Mouse (Mus musculus): ENCODE measurements around the gene Cux2. TPM values are rescaled to one million over a fixed set of nuclear protein-coding genes. Genes with fewer than 3 reads are reported as not detected.

Cux2 gene
- total and polyA plus RNA-seq, 3 experiments: 1.4 to 3.5 TPM; not detected in 1

DNA sequence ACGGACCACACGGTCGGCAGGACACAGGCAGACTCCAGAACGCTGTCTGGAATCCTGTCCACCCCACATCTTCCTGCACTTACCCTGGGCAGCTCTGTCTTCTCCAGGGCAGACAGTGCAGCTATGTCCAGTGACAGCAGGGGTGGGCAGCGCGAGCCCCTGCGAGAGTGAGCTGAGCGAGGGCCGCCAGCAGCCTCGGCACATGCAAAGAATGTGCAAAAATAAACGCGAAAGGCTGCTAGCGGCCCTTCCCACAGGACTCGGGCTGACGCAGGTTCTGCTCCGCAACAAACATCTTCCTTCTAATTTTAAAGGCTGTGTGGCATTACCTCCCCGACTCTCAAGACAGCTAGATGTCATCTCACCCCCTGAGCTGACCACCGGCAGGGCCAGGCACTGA is 47.8 kb downstream of the Cux2 start:
- Histone ChIP-seq H3K4me3 (ENCODE audit: control insufficient read depth in 1 of 2, insufficient read depth in 1 of 2, low read depth in 2 of 2, low read length in 2 of 2) (no peak overlapping the region), H3K9me3 (replicated peaks; ENCODE audit: insufficient read depth, low read length) (no peaks in the 10 kb centered on the region), H3K27me3 (ENCODE audit: control insufficient read depth in 1 of 2, insufficient read depth in 2 of 2, low read length in 2 of 2) (no peaks in the 10 kb centered on the region), H3K79me2 (ENCODE audit: control insufficient read depth, insufficient read depth, low read length, poor library complexity) (no peaks in the 10 kb centered on the region), H3K9ac (ENCODE audit: control insufficient read depth, low read depth, low read length, poor library complexity, severe bottlenecking) (no peak overlapping the region), H3K36me3 (ENCODE audit: control insufficient read depth in 1 of 2, insufficient read depth in 2 of 2, low read length in 2 of 2) (no peaks in the 10 kb centered on the region), H3K27ac (ENCODE audit: control insufficient read depth, low read depth, low read length) (no peak overlapping the region), H3K4me1 (ENCODE audit: control insufficient read depth in 1 of 2, insufficient read depth in 2 of 2, low read length in 2 of 2) (peaks cover 0 to 5% of the 10 kb centered on the region in 2 experiments; a peak in 2 of 4 replicates)
- TF ChIP-seq KAT2A (conservative IDR thresholded peaks at IDR 0.05; ENCODE audit: low read depth, low read length) (no peak), POLR2AphosphoS2 (IDR thresholded peaks at IDR 0.05; ENCODE audit: low read length) (no peak), RCOR1 (IDR thresholded peaks at IDR 0.05; ENCODE audit: low read depth, low read length) (no peak), SMC3 (IDR thresholded peaks at IDR 0.05; ENCODE audit: low read depth, low read length) (no peak), ZKSCAN1 (IDR thresholded peaks at IDR 0.05; ENCODE audit: low read depth, low read length) (no peak), MYC (IDR thresholded peaks at IDR 0.05; ENCODE audit: low read depth, low read length) (no peak), ZC3H11A (IDR thresholded peaks at IDR 0.05; ENCODE audit: low read depth, low read length) (no peak), GABPA (IDR thresholded peaks at IDR 0.05; ENCODE audit: low read depth, low read length) (no peak), HCFC1 (IDR thresholded peaks at IDR 0.05; ENCODE audit: low read depth, low read length) (no peak), POLR2AphosphoS5 (IDR thresholded peaks at IDR 0.05; ENCODE audit: borderline replicate concordance, low read depth, low read length) (no peak), E2F4 (IDR thresholded peaks at IDR 0.05; ENCODE audit: borderline replicate concordance, low read depth, low read length) (no peak), TBP (IDR thresholded peaks at IDR 0.05; ENCODE audit: low read depth, low read length) (no peak), ETS1 (IDR thresholded peaks at IDR 0.05; ENCODE audit: low read depth, low read length) (no peak), MAZ (IDR thresholded peaks at IDR 0.05; ENCODE audit: low read depth, low read length) (no peak), TCF12 (IDR thresholded peaks at IDR 0.05; ENCODE audit: low read depth, low read length) (no peak), JUND (IDR thresholded peaks at IDR 0.05; ENCODE audit: low read depth, low read length) (no peak), ELF1 (IDR thresholded peaks at IDR 0.05; ENCODE audit: low read depth, low read length) (no peak), BHLHE40 (IDR thresholded peaks at IDR 0.05; ENCODE audit: borderline replicate concordance, low read depth, low read length) (no peak), USF1 (IDR thresholded peaks at IDR 0.05; ENCODE audit: low read depth, low read length) (no peak)
- no peak for DNase-seq (ENCODE audit: low read depth, low spot score)

DNA sequence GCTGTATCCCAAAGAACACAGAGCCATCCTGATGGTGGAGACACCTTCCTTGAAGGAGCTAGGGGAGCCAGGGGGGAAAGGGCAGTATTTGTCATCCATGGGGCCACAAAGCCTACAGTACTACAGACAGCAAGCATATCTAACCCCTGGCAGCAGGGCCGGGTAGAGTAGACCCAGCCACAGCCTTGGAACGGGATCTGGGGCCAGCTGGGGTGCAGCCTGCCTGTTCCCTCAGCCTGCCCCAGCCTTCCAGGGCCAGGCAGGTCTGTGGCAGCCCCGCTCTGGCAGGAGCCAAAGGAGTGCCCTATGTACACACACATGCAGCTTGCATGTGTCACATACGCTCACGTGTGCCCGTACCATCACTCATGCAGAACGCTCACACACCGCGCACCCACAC is 48.6 kb downstream of the Cux2 start:
- H3K9me3 ChIP-seq (replicated peaks; ENCODE audit: insufficient read depth, low read length): no peaks in the 10 kb centered on the region
- no peak overlapping the region for H3K4me3 ChIP-seq (ENCODE audit: control insufficient read depth in 1 of 2, insufficient read depth in 1 of 2, low read depth in 2 of 2, low read length in 2 of 2)
- no peaks in the 10 kb centered on the region for H3K27me3 ChIP-seq (ENCODE audit: control insufficient read depth in 1 of 2, insufficient read depth in 2 of 2, low read length in 2 of 2)
- no peaks in the 10 kb centered on the region for H3K79me2 ChIP-seq (ENCODE audit: control insufficient read depth, insufficient read depth, low read length, poor library complexity)
- peaks cover 0 to 9% of the 10 kb centered on the region in 2 experiments; a peak in 2 of 4 replicates for H3K4me1 ChIP-seq (ENCODE audit: control insufficient read depth in 1 of 2, insufficient read depth in 2 of 2, low read length in 2 of 2)
- H3K36me3 ChIP-seq (ENCODE audit: control insufficient read depth in 1 of 2, insufficient read depth in 2 of 2, low read length in 2 of 2): peaks cover 0 to 2% of the 10 kb centered on the region in 2 experiments; a peak in 1 of 4 replicates
- no peak for DNase-seq (ENCODE audit: low read depth, low spot score)
- no peak overlapping the region for H3K27ac ChIP-seq (ENCODE audit: control insufficient read depth, low read depth, low read length)
- H3K9ac ChIP-seq (ENCODE audit: control insufficient read depth, low read depth, low read length, poor library complexity, severe bottlenecking): no peak overlapping the region
- no peak for TF ChIP-seq MYB (IDR thresholded peaks at IDR 0.05; ENCODE audit: low read depth, low read length)
- no peak for TF ChIP-seq SIN3A (IDR thresholded peaks at IDR 0.05; ENCODE audit: low read length)
- TF ChIP-seq TBP (IDR thresholded peaks at IDR 0.05; ENCODE audit: low read depth, low read length): no peak
- no peak for TF ChIP-seq ETS1 (IDR thresholded peaks at IDR 0.05; ENCODE audit: low read depth, low read length)
- TF ChIP-seq E2F4 (IDR thresholded peaks at IDR 0.05; ENCODE audit: borderline replicate concordance, low read depth, low read length): no peak
- no peak for TF ChIP-seq HCFC1 (IDR thresholded peaks at IDR 0.05; ENCODE audit: low read depth, low read length)
- no peak for TF ChIP-seq RCOR1 (IDR thresholded peaks at IDR 0.05; ENCODE audit: low read depth, low read length)
- no peak for TF ChIP-seq MYC (IDR thresholded peaks at IDR 0.05; ENCODE audit: low read depth, low read length)
- TF ChIP-seq UBTF (IDR thresholded peaks at IDR 0.05; ENCODE audit: borderline replicate concordance, insufficient read depth, low read depth, low read length): no peak
- TF ChIP-seq CHD1 (IDR thresholded peaks at IDR 0.05; ENCODE audit: low read depth, low read length): no peak
- TF ChIP-seq CHD2 (IDR thresholded peaks at IDR 0.05; ENCODE audit: low read length): no peak
- no peak for TF ChIP-seq GABPA (IDR thresholded peaks at IDR 0.05; ENCODE audit: low read depth, low read length)
- TF ChIP-seq RAD21 (IDR thresholded peaks at IDR 0.05; ENCODE audit: low read depth, low read length): no peak
- TF ChIP-seq JUND (IDR thresholded peaks at IDR 0.05; ENCODE audit: low read depth, low read length): no peak
- no peak for TF ChIP-seq EP300 (IDR thresholded peaks at IDR 0.05; ENCODE audit: low read depth in 1 of 2, low read length in 2 of 2)
- TF ChIP-seq ELF1 (IDR thresholded peaks at IDR 0.05; ENCODE audit: low read depth, low read length): no peak
- TF ChIP-seq POLR2AphosphoS5 (IDR thresholded peaks at IDR 0.05; ENCODE audit: borderline replicate concordance, low read depth, low read length): no peak
- no peak for TF ChIP-seq TCF12 (IDR thresholded peaks at IDR 0.05; ENCODE audit: low read depth, low read length)
- TF ChIP-seq ZMIZ1 (IDR thresholded peaks at IDR 0.05; ENCODE audit: low read depth, low read length): no peak
- no peak for TF ChIP-seq POLR2A (IDR thresholded peaks at IDR 0.05; ENCODE audit: control insufficient read depth in 1 of 2, insufficient read depth in 1 of 2, low read depth in 1 of 2, low read length in 2 of 2, poor library complexity in 1 of 2)
